Mouse (Mus musculus): Measurements from ENCODE around the gene Slc7a1. TPM values are rescaled to one million over a fixed set of nuclear protein-coding genes. Genes with fewer than 3 reads are reported as not detected.

Gene Slc7a1
- total and polyA plus RNA-seq, 3 experiments, result 20.5 to 78.3 (median 69.5) TPM

- peaks cover 86 to 94% of the 10 kb centered on the region in 2 experiments for H3K36me3 ChIP-seq (replicated peaks in 1 of 2; ENCODE audit: control insufficient read depth in 1 of 2, insufficient read depth in 1 of 2, low read length in 1 of 2)
- H3K9me3 ChIP-seq (replicated peaks; ENCODE audit: low read length), result no peaks in the 10 kb centered on the region
- H3K4me2 ChIP-seq (ENCODE audit: insufficient read depth, low read depth, poor library complexity, severe bottlenecking), result no peak overlapping the region
- DNase-seq (ENCODE audit: extremely low read depth), result peak; percentile 30
- no peak overlapping the region for H3K9ac ChIP-seq (ENCODE audit: insufficient read depth, low read depth)
- peak overlapping the region; percentile 3; the same call in 1 of the 2 replicates for H3K27ac ChIP-seq (ENCODE audit: insufficient read depth, low read depth)
- H3K79me2 ChIP-seq (replicated peaks; ENCODE audit: control insufficient read depth, extremely low read depth, insufficient read depth, poor library complexity, severe bottlenecking), result peaks cover 5% of the 10 kb centered on the region
- TF ChIP-seq ELF1 (IDR thresholded peaks at IDR 0.05; ENCODE audit: low read depth, low read length) (no peak), CTCF (conservative IDR thresholded peaks at IDR 0.05 in 1 of 2, IDR thresholded peaks at IDR 0.05 in 1 of 2; ENCODE audit: low read depth in 2 of 2, low read length in 2 of 2) (no peak), UBTF (IDR thresholded peaks at IDR 0.05; ENCODE audit: low read depth, low read length) (no peak), SIN3A (IDR thresholded peaks at IDR 0.05; ENCODE audit: low read length) (no peak)
- in situ Hi-C loops (cut with MboI; ENCODE audit: low pct_ligation_motif_present, low pct_unique_long_range_greater_than_20kb, low sequenced_read_pairs), result loop anchor here (25.0 kb wide), 1 partner anchor 445 kb away; no protein-coding TSS in a partner anchor
- H3K27me3 ChIP-seq (replicated peaks), result no peaks in the 10 kb centered on the region
- peaks cover 0 to 4% of the 10 kb centered on the region in 2 experiments; a peak in 1 of 4 replicates for H3K4me1 ChIP-seq (ENCODE audit: control insufficient read depth in 1 of 2, insufficient read depth in 2 of 2)
- H3K4me3 ChIP-seq (replicated peaks in 1 of 3; ENCODE audit: low read depth in 2 of 3, low read length in 2 of 3, poor library complexity in 1 of 3), result no peak overlapping the region
- dilution Hi-C loops (cut with MboI; ENCODE audit: extremely low pct_ligation_motif_present, extremely low pct_unique_long_range_greater_than_20kb, low sequenced_read_pairs), result no loop called here
These were observed 57.5 kb downstream of the Slc7a1 start for GRCm38 (mm10) chr5:148342061-148342741.

GRCm38 (mm10) chr5:148339126-148339525 lies 60.6 kb downstream of the Slc7a1 start:
- Histone ChIP-seq H3K4me2 (ENCODE audit: insufficient read depth, low read depth, poor library complexity, severe bottlenecking) (no peak overlapping the region), H3K27ac (ENCODE audit: insufficient read depth, low read depth) (no peak overlapping the region), H3K79me2 (replicated peaks; ENCODE audit: control insufficient read depth, extremely low read depth, insufficient read depth, poor library complexity, severe bottlenecking) (peaks cover 5% of the 10 kb centered on the region), H3K9me3 (replicated peaks; ENCODE audit: low read length) (no peaks in the 10 kb centered on the region), H3K4me1 (ENCODE audit: control insufficient read depth in 1 of 2, insufficient read depth in 2 of 2) (peaks cover 0 to 4% of the 10 kb centered on the region in 2 experiments; a peak in 1 of 4 replicates), H3K27me3 (replicated peaks) (no peaks in the 10 kb centered on the region), H3K9ac (ENCODE audit: insufficient read depth, low read depth) (no peak overlapping the region), H3K4me3 (replicated peaks in 1 of 3; ENCODE audit: low read depth in 2 of 3, low read length in 2 of 3, poor library complexity in 1 of 3) (no peak overlapping the region), H3K36me3 (replicated peaks in 1 of 2; ENCODE audit: control insufficient read depth in 1 of 2, insufficient read depth in 1 of 2, low read length in 1 of 2) (peaks cover 81 to 89% of the 10 kb centered on the region in 2 experiments)
- DNase-seq (ENCODE audit: extremely low read depth), result no peak
- TF ChIP-seq RAD21 (IDR thresholded peaks at IDR 0.05; ENCODE audit: low read depth, low read length) (no peak), POLR2A (IDR thresholded peaks at IDR 0.05; ENCODE audit: low read depth, low read length) (no peak), TBP (conservative IDR thresholded peaks at IDR 0.05; ENCODE audit: low read depth, low read length) (no peak), ZNF384 (IDR thresholded peaks at IDR 0.05; ENCODE audit: low read depth, low read length) (no peak), MAFK (IDR thresholded peaks at IDR 0.05; ENCODE audit: insufficient replicate concordance, low read length) (no peak), MAX (IDR thresholded peaks at IDR 0.05; ENCODE audit: low read length) (no peak), CHD1 (IDR thresholded peaks at IDR 0.05; ENCODE audit: low read depth, low read length) (no peak), CHD2 (IDR thresholded peaks at IDR 0.05; ENCODE audit: low read length) (no peak), ELF1 (IDR thresholded peaks at IDR 0.05; ENCODE audit: low read depth, low read length) (no peak), NRF1 (IDR thresholded peaks at IDR 0.05; ENCODE audit: low read depth, low read length) (no peak)
- in situ Hi-C loops (cut with MboI; ENCODE audit: low pct_ligation_motif_present, low pct_unique_long_range_greater_than_20kb, low sequenced_read_pairs) (loop anchor here (5.0 to 25.0 kb wide), 2 partner anchors 108 to 448 kb away; no protein-coding TSS in a partner anchor), dilution Hi-C loops (cut with MboI; ENCODE audit: extremely low pct_ligation_motif_present, extremely low pct_unique_long_range_greater_than_20kb, low sequenced_read_pairs) (no loop called here)

- H3K27ac ChIP-seq (ENCODE audit: insufficient read depth, low read depth), result no peak overlapping the region
- peaks cover 77 to 88% of the 10 kb centered on the region in 2 experiments for H3K36me3 ChIP-seq (replicated peaks in 1 of 2; ENCODE audit: control insufficient read depth in 1 of 2, insufficient read depth in 1 of 2, low read length in 1 of 2)
- in situ Hi-C loops (cut with MboI; ENCODE audit: low pct_ligation_motif_present, low pct_unique_long_range_greater_than_20kb, low sequenced_read_pairs), result loop anchor here (25.0 kb wide), 1 partner anchor 455 kb away; no protein-coding TSS in a partner anchor
- H3K27me3 ChIP-seq (replicated peaks), result no peaks in the 10 kb centered on the region
- DNase-seq (ENCODE audit: extremely low read depth), result peak; percentile 61
- dilution Hi-C loops (cut with MboI; ENCODE audit: extremely low pct_ligation_motif_present, extremely low pct_unique_long_range_greater_than_20kb, low sequenced_read_pairs), result no loop called here
- H3K9ac ChIP-seq (ENCODE audit: insufficient read depth, low read depth), result no peak overlapping the region
- peaks cover 10 to 27% of the 10 kb centered on the region in 2 experiments for H3K4me1 ChIP-seq (ENCODE audit: control insufficient read depth in 1 of 2, insufficient read depth in 2 of 2)
- H3K4me3 ChIP-seq (replicated peaks in 1 of 3; ENCODE audit: low read depth in 2 of 3, low read length in 2 of 3, poor library complexity in 1 of 3), result no peak overlapping the region
- no peaks in the 10 kb centered on the region for H3K9me3 ChIP-seq (replicated peaks; ENCODE audit: low read length)
- H3K79me2 ChIP-seq (replicated peaks; ENCODE audit: control insufficient read depth, extremely low read depth, insufficient read depth, poor library complexity, severe bottlenecking), result no peaks in the 10 kb centered on the region; the same call in 1 of the 2 replicates
- no peak overlapping the region for H3K4me2 ChIP-seq (ENCODE audit: insufficient read depth, low read depth, poor library complexity, severe bottlenecking)
- TF ChIP-seq ZNF384 (IDR thresholded peaks at IDR 0.05; ENCODE audit: low read depth, low read length) (peak; percentile 86), HCFC1 (IDR thresholded peaks at IDR 0.05; ENCODE audit: low read depth, low read length) (no peak), CHD2 (IDR thresholded peaks at IDR 0.05; ENCODE audit: low read length) (no peak), ETS1 (conservative IDR thresholded peaks at IDR 0.05; ENCODE audit: low read depth, low read length) (no peak), TCF12 (IDR thresholded peaks at IDR 0.05; ENCODE audit: low read depth, low read length) (no peak), NELFE (IDR thresholded peaks at IDR 0.05; ENCODE audit: low read depth, low read length) (no peak), KAT2A (IDR thresholded peaks at IDR 0.05; ENCODE audit: insufficient replicate concordance, low read length) (no peak), SMC3 (IDR thresholded peaks at IDR 0.05; ENCODE audit: low read depth, low read length) (peak; percentile 79), E2F4 (IDR thresholded peaks at IDR 0.05; ENCODE audit: insufficient replicate concordance, low read depth, low read length) (no peak), MAZ (IDR thresholded peaks at IDR 0.05; ENCODE audit: low read depth, low read length) (no peak), RAD21 (IDR thresholded peaks at IDR 0.05; ENCODE audit: low read depth, low read length) (peak; percentile 78), RCOR1 (conservative IDR thresholded peaks at IDR 0.05; ENCODE audit: low read depth, low read length) (no peak), IRF4 (IDR thresholded peaks at IDR 0.05; ENCODE audit: low read depth, low read length) (0 out of 2 replicates have a peak, but pooled peaks have one; percentile 21), MAFK (IDR thresholded peaks at IDR 0.05; ENCODE audit: insufficient replicate concordance, low read length) (no peak), CTCF (conservative IDR thresholded peaks at IDR 0.05 in 1 of 2, IDR thresholded peaks at IDR 0.05 in 1 of 2; ENCODE audit: low read depth in 2 of 2, low read length in 2 of 2) (peak; percentile 78 to 79), TBP (conservative IDR thresholded peaks at IDR 0.05; ENCODE audit: low read depth, low read length) (no peak), NRF1 (IDR thresholded peaks at IDR 0.05; ENCODE audit: low read depth, low read length) (no peak)
These were observed 67.1 kb downstream of the Slc7a1 start for GRCm38 (mm10) chr5:148332622-148332974.
